Mouse (Mus musculus): Measurements from ENCODE around the gene Map3k5. TPM values are rescaled to one million over a fixed set of nuclear protein-coding genes. Genes with fewer than 3 reads are reported as not detected.

The Map3k5 gene
- polyA plus RNA-seq, 1 experiment: 1.3 TPM

- Histone ChIP-seq H3K9me3 (no peaks in the 10 kb centered on the region), H3K27me3 (replicated peaks) (no peaks in the 10 kb centered on the region), H3K4me1 (peaks cover 22% of the 10 kb centered on the region), H3K4me3 (replicated peaks) (no peak overlapping the region), H3K36me3 (replicated peaks; ENCODE audit: low read length) (peaks cover 9% of the 10 kb centered on the region)
- no peak for TF ChIP-seq GATA1 (IDR thresholded peaks at IDR 0.05; ENCODE audit: borderline replicate concordance, low read length)
- no peak for TF ChIP-seq FLI1 (IDR thresholded peaks at IDR 0.05; ENCODE audit: low read length)
Observed at GRCm38 (mm10) chr10:19977557-19977956, 43.3 kb downstream of the Map3k5 start.

- TF ChIP-seq GATA1 (IDR thresholded peaks at IDR 0.05; ENCODE audit: borderline replicate concordance, low read length): no peak
- no peak for TF ChIP-seq FLI1 (IDR thresholded peaks at IDR 0.05; ENCODE audit: low read length)
- peaks cover 22% of the 10 kb centered on the region for H3K4me1 ChIP-seq
- peaks cover 8% of the 10 kb centered on the region for H3K36me3 ChIP-seq (replicated peaks; ENCODE audit: low read length)
Observed at GRCm38 (mm10) chr10:19978662-19979199, 44.5 kb downstream of the Map3k5 start.

GRCm38 (mm10) chr10:19987736-19988135 lies 53.5 kb downstream of the Map3k5 start:
- no peak overlapping the region for H3K4me3 ChIP-seq (replicated peaks)
- H3K36me3 ChIP-seq (replicated peaks; ENCODE audit: low read length): peaks cover 14% of the 10 kb centered on the region
- H3K27me3 ChIP-seq (replicated peaks): no peaks in the 10 kb centered on the region
- H3K9me3 ChIP-seq: peaks cover 12% of the 10 kb centered on the region
- no peak for TF ChIP-seq GATA1 (IDR thresholded peaks at IDR 0.05; ENCODE audit: borderline replicate concordance, low read length)
- no peak for TF ChIP-seq FLI1 (IDR thresholded peaks at IDR 0.05; ENCODE audit: low read length)
- H3K4me1 ChIP-seq: peaks cover 11% of the 10 kb centered on the region; the same call in 1 of the 2 replicates

More at GRCm38 (mm10) chr10:19978662-19979199, 44.5 kb downstream of the Map3k5 start:
- Histone ChIP-seq H3K27me3 (replicated peaks) (no peaks in the 10 kb centered on the region), H3K4me3 (replicated peaks) (no peak overlapping the region), H3K9me3 (no peaks in the 10 kb centered on the region)

GRCm38 (mm10) chr10:19989986-19990385 lies 55.7 kb downstream of the Map3k5 start:
- H3K36me3 ChIP-seq (replicated peaks; ENCODE audit: low read length): peaks cover 14% of the 10 kb centered on the region
- peaks cover 20% of the 10 kb centered on the region for H3K4me1 ChIP-seq
- TF ChIP-seq GATA1 (IDR thresholded peaks at IDR 0.05; ENCODE audit: borderline replicate concordance, low read length): no peak
- no peak for TF ChIP-seq FLI1 (IDR thresholded peaks at IDR 0.05; ENCODE audit: low read length)

GRCm38 (mm10) chr10:19990638-19991037 lies 56.4 kb downstream of the Map3k5 start:
- TF ChIP-seq FLI1 (IDR thresholded peaks at IDR 0.05; ENCODE audit: low read length) (no peak), GATA1 (IDR thresholded peaks at IDR 0.05; ENCODE audit: borderline replicate concordance, low read length) (no peak)
- Histone ChIP-seq H3K4me3 (replicated peaks) (no peak overlapping the region), H3K4me1 (peaks cover 21% of the 10 kb centered on the region), H3K9me3 (peaks cover 12% of the 10 kb centered on the region), H3K27me3 (replicated peaks) (no peaks in the 10 kb centered on the region), H3K36me3 (replicated peaks; ENCODE audit: low read length) (peaks cover 12% of the 10 kb centered on the region)

More at GRCm38 (mm10) chr10:19989986-19990385, 55.7 kb downstream of the Map3k5 start:
- Histone ChIP-seq H3K4me3 (replicated peaks) (no peak overlapping the region), H3K9me3 (peaks cover 12% of the 10 kb centered on the region), H3K27me3 (replicated peaks) (no peaks in the 10 kb centered on the region)

GRCm38 (mm10) chr10:19991237-19991865 lies 57.1 kb downstream of the Map3k5 start:
- TF ChIP-seq FLI1 (IDR thresholded peaks at IDR 0.05; ENCODE audit: low read length): no peak
- TF ChIP-seq GATA1 (IDR thresholded peaks at IDR 0.05; ENCODE audit: borderline replicate concordance, low read length): no peak
- Histone ChIP-seq H3K9me3 (peaks cover 10% of the 10 kb centered on the region), H3K4me3 (replicated peaks) (no peak overlapping the region), H3K4me1 (peaks cover 27% of the 10 kb centered on the region), H3K27me3 (replicated peaks) (no peaks in the 10 kb centered on the region), H3K36me3 (replicated peaks; ENCODE audit: low read length) (peaks cover 9% of the 10 kb centered on the region)

GRCm38 (mm10) chr10:19991866-19992252 lies 57.6 kb downstream of the Map3k5 start:
- H3K36me3 ChIP-seq (replicated peaks; ENCODE audit: low read length): peaks cover 5% of the 10 kb centered on the region
- peaks cover 6% of the 10 kb centered on the region; the same call in 1 of the 2 replicates for H3K9me3 ChIP-seq
- no peak for TF ChIP-seq GATA1 (IDR thresholded peaks at IDR 0.05; ENCODE audit: borderline replicate concordance, low read length)
- no peak for TF ChIP-seq FLI1 (IDR thresholded peaks at IDR 0.05; ENCODE audit: low read length)
- no peaks in the 10 kb centered on the region for H3K27me3 ChIP-seq (replicated peaks)
- no peak overlapping the region for H3K4me3 ChIP-seq (replicated peaks)
- H3K4me1 ChIP-seq: peaks cover 30% of the 10 kb centered on the region

GRCm38 (mm10) chr10:19994469-19995450 lies 60.5 kb downstream of the Map3k5 start:
- peak overlapping the region; percentile 28 for H3K4me3 ChIP-seq (replicated peaks)
- TF ChIP-seq GATA1 (IDR thresholded peaks at IDR 0.05; ENCODE audit: borderline replicate concordance, low read length) (no peak), FLI1 (IDR thresholded peaks at IDR 0.05; ENCODE audit: low read length) (no peak)
- no peaks in the 10 kb centered on the region for H3K27me3 ChIP-seq (replicated peaks)
- H3K9me3 ChIP-seq: peaks cover 7% of the 10 kb centered on the region
- H3K4me1 ChIP-seq: peaks cover 41% of the 10 kb centered on the region
- peaks cover 6% of the 10 kb centered on the region for H3K36me3 ChIP-seq (replicated peaks; ENCODE audit: low read length)

- peaks cover 46% of the 10 kb centered on the region for H3K4me1 ChIP-seq
- H3K4me3 ChIP-seq (replicated peaks): no peak overlapping the region
- H3K36me3 ChIP-seq (replicated peaks; ENCODE audit: low read length): peaks cover 13% of the 10 kb centered on the region
- TF ChIP-seq GATA1 (IDR thresholded peaks at IDR 0.05; ENCODE audit: borderline replicate concordance, low read length) (no peak), FLI1 (IDR thresholded peaks at IDR 0.05; ENCODE audit: low read length) (no peak)
- H3K27me3 ChIP-seq (replicated peaks): no peaks in the 10 kb centered on the region
- peaks cover 7% of the 10 kb centered on the region for H3K9me3 ChIP-seq
Observed at GRCm38 (mm10) chr10:19996151-19996550, 61.9 kb downstream of the Map3k5 start.
